Mouse (Mus musculus) cerebellum, postnatal 25 days (tissue): Measurements from ENCODE around the gene Wwc2.

Experiments used
- DNase-seq, 2 experiments: peaks; one replicate each; pipeline ENCODE4 v3.0.0; 2021; ENCODE audit warnings: mixed read lengths in 2 of 2

The Wwc2 gene

DNA sequence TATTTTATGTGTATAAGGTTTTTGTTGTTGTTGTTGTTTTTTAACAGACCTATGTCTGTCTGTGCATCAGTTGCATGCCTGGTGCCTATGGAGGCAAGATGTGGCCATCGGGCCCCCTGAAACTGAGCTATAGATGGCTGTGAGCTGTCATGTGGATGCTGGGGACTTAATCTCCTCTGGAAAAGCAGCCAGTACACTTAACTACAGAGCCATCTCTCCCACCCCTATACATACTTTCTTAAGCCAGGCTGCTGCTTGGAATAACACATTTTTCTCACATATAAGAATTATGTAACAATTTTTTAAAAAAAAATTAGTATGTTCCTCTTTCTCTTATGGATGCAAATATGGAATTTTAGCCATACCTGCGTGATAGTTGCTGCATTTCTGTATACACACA is 207.2 kb downstream of the Wwc2 start:
- DNase-seq, result no peak

- no peak for DNase-seq
These were observed 208.8 kb downstream of the Wwc2 start for GRCm38 (mm10) chr8:47781881-47782280.

DNA sequence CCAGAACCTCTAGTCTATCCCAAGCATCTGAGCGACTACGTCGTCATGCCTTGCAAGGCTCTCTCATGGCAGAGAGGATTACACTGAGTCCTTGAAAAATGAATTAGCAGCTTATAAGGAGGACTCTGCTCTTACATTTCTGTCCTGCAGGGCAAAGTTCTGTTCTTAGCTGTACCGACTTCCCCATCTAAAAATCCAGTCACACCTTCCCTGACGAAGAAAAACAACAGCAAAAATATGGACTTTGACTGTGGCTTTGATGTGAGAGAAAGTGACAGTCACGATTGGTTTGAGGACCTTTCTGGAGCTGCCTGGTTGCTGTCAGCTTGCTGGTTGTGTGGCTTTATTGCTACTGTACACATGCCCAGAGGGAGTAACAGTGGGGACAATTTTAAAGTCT is 211.1 kb downstream of the Wwc2 start:
- DNase-seq, result no peak

DNA sequence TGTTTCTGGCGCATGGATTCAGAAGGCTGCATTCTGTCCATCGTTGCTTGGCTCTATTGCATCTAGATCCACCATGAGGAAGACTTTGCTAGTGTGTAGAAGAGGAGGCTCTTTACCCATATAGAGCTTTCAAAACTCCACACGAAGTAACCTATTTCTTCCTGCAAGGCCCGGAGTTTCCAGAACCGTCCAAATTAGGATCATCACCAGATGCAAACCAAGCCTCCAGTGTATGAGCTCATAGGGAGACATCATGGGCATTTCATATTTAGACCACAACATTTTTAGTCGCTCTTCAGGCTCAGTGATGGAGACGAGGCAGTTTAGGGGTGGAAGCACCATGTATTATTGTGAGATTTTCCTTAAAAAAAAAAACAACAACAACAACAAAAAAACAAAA is 213.3 kb downstream of the Wwc2 start:
- DNase-seq, result no peak
